Mouse (Mus musculus): Measurements from ENCODE around the gene Asic1.
"Not testable (repeated sequence)": the region's sequence is repeated elsewhere in the genome, so short reads cannot be mapped to it uniquely, and the experiment has no call there.

Gene Asic1

DNA sequence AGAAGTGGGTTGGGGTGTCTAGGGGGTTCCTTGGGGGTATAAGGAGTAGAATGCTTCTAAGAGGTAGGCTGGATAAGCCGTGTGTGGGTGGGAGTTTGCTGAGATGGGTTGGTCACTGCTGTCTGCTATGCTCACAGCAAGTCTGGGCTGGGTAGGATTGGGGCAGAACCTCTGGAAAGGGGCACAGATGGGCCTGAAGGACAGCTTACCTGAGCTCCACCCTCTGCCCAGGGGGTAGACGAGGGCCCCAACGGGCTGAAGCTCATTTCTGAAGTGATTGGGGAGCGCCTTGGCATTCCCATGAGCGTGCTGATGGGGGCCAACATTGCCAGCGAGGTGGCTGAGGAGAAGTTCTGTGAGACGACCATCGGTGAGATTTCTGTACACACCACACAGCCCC lies 49.7 kb downstream of the Asic1 start:
- DNase-seq (ENCODE audit: low read depth, low spot score) = no peak

DNA sequence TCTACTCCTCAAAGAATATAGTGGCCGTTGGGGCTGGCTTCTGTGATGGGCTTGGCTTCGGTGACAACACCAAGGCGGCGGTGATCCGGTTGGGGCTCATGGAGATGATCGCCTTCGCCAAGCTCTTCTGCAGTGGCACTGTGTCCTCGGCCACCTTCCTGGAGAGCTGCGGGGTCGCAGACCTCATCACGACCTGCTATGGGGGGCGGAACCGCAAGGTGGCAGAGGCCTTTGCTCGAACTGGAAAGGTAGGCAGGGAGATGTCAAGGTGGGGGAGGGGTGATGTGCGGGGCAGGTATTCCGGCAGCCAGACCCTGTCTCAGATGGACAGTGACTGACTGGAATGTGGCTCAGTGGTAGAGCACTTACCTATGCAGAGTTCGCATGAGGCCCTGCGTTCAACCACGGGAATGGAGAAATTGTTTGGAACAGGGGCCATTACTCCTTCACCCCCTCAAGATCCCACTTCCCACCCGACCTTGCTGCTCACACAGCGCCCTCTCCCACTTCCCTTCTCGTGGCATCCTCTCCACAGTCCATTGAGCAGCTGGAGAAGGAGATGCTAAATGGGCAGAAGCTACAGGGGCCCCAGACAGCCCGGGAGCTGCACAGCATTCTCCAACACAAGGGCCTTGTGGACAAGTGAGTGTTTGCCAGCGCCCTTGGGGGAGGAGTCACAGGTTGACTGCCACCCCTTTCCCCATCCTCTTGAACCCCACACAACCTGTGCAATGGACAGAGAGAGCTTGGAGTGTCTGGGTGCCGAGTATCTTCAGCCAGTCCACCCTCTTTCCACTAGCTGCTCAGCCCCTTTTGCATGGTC lies 52.0 kb downstream of the Asic1 start:
- DNase-seq (ENCODE audit: low read depth, low spot score) = no peak

DNA sequence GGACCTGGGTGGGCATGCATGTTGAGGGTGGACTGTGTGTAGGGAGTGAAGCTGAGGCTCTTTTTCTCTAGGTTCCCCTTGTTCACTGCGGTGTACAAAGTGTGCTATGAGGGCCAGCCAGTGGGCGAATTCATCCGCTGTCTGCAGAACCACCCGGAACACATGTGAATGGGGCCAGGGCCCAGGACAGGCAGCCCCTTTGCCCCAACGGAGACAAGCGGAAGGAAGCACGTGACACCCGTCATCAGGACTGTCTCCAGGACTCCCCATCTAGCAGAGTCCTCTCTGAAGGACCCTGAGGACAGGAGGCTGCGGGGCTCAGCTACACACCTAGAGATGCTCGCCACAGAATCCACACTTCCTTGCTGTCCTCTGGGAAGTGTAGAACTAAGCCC lies 52.9 kb downstream of the Asic1 start:
- no peak for DNase-seq (ENCODE audit: low read depth, low spot score)

DNA sequence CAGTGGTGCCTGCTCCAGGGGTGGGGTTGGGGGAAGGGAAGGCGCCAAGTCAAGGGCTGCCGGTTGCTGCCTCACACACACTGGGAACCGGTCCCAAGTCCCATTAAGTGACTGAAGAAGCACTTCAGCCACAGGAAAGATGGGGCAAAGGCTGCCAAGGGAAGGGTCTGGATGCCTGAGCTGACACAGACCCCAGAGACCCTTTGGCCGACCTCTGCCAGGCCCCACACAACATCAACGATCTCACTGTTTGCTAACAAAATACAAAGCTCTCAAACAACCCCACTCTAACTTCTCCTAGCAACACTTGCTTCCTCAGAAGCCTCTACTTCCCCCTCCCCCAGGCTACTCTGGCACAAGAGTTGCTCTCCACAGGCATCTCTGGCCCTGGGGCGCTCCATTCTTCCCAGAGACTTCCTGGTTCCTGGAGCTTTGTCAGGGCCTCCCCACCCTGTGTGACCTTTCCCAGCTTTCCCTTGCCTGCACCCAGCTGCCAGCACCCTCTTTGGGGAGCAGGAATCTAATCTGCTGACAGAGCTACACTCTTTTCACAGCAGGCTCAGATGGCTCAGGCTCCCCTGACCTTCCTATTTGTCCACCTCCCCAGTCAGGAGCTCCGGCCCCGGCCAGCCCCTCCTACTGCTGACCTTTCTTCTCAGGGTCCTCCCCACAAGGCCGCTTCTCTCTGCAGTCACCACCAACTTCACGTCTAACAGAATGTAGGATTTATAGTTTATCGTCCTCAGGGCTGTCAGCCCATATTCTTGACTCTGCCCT lies 53.5 kb downstream of the Asic1 start:
- no peak for DNase-seq (ENCODE audit: low read depth, low spot score)

DNA sequence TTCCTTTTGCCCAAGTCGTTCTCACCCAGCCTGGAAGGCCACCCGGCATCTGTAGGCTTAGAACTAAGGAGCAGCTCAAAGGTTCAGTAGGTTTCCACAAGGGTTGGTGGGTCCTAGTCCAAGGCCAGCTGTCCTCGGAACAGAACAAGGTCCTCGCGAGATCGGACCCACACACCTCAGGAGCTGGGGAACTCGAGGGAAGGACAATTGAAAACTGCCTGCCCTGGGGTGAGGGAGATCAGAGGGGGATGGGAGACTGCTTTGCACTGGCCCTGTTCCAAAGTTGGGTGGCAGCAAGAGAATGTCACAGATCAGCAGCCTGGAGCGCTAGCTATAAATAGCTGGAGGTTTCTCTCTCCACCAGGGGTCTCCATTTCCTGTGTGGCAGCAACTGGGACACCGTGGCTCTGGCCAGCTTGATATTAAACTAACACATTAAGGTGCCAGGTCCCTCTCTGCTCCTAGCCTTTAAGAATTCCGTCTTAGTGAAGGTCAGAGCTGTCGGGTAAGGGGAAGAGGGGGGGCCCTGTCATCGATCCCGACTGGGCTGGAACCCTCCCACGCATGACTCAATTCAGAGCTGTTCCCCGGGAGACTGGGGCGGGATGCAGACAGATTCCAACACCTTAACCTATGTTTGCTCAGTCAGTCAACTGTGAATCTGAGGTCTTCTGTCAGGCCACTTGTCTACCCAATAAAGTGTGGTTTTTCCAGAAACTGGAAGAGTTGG lies 54.3 kb downstream of the Asic1 start:
- peak; percentile 43 for DNase-seq (ENCODE audit: low read depth, low spot score)

DNA sequence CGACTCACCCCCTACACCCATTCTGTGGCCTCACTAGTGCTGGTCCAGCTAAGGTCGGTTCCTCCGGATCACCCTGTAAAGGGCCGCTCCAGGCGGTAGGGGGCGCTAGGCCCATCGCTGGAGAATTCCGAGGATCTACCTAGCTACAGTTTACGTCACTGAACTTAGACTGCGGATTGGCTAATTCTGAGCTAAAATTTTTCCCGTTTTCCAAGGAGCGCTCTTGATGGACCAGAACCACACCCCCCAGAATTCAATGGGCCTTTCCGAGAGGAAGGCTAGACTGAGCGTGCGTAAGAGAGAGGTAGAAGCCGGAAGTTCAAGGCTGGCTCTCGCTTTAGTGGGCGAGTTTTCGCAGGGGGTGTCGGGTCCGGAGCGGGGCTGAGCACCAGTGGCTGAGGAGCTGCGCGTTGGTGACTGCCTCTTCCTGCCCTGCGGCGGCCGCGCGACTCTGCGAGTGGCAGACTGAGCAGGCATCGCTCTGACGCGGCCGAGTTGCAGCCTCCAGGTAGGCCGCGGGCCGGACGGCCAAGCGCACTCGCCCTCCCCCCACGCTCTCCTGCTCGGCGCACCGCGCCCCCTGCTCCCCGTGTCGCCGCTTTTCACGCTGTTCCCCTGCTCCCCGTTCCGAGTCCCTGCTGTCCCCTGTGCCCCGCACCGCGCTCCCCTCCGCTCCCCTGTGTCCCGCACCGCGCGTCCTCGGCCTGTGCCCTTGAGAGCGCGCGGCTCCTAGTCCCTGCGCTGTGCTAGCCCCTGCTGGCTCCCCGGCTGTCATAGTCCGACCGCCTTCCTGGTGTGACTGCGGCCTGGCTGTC lies 55.4 kb downstream of the Asic1 start, which contains the start of gene Cox14:
Gene Cox14 (plus strand): TSS at position 278 of the 815 bp plus-strand sequence.
- peak; percentile 97 for DNase-seq (ENCODE audit: low read depth, low spot score)

DNA sequence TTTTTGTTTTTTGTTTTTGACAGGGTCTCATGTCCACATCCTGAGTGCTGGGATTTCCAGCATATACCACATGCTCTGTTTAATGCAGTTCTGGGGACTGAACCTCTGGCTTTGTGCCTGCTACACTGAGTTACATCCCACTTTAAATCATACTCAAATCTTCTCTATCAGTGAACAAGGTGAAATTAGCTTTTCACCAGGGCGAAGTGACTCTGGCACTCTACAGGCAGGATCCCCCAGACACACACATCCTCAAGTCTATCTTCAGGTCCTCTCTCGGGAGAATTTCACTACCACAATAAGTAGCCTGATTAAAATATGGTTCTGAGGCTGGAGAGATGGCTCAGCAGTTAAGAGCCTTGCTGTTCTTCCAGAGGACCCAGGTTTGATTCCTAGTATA lies 56.4 kb downstream of the Asic1 start:
- DNase-seq (ENCODE audit: low read depth, low spot score) = no peak

DNA sequence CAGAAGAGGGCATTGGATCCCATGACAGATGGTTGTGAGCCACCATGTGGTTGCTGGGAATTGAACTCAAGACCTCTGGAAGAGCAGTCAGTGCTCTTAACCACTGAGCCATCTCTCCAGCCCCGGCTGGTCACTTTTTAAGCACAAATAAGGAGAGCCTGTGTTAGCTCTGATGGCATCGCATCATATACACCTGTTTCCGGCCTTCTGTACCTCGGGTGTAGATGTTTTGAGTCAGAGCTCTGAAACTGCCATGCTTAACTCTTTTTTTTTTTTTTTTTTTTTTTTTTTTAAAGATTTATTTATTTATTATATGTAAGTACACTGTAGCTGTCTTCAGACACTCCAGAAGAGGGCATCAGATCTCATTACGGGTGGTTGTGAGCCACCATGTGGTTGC lies 56.9 kb downstream of the Asic1 start:
- not testable (repeated sequence) for DNase-seq (ENCODE audit: low read depth, low spot score)

DNA sequence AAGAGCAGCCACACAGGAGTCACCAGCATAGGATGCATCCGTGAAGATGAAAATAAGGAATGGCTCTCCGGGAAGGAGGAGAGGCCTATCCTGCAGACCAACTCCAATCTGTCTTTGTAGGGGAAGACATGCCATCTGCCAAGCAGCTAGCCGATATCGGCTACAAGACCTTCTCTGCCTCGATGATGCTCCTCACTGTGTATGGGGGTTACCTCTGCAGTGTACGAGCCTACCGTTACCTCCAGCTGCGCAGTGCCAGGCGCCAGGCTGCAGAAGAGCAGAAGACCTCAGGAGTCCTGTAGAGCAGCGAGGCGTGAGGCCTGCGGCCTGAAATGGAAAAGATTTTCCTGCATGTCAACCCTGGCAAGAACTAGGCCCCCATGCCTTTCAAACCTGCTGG lies 57.4 kb downstream of the Asic1 start:
- DNase-seq (ENCODE audit: low read depth, low spot score) = no peak

DNA sequence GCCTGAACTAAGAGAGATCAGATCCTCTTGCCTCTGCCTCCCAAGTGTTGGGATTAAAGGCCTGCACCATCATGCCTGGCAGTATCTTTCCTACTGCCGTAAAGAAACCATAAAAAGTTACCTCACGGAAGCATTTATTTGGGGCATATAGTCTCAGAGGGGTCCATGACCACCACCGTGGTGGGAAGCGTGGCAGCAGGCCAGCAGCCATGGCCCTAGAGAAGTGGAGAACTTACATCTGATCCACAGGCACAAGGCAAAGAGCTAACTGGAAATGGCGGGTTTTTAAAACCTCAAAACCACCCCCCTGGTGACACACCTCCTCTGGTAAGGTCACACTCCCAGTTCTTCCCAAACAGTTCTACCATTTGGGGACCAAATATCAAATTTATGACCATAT lies 58.0 kb downstream of the Asic1 start:
- no peak for DNase-seq (ENCODE audit: low read depth, low spot score)

DNA sequence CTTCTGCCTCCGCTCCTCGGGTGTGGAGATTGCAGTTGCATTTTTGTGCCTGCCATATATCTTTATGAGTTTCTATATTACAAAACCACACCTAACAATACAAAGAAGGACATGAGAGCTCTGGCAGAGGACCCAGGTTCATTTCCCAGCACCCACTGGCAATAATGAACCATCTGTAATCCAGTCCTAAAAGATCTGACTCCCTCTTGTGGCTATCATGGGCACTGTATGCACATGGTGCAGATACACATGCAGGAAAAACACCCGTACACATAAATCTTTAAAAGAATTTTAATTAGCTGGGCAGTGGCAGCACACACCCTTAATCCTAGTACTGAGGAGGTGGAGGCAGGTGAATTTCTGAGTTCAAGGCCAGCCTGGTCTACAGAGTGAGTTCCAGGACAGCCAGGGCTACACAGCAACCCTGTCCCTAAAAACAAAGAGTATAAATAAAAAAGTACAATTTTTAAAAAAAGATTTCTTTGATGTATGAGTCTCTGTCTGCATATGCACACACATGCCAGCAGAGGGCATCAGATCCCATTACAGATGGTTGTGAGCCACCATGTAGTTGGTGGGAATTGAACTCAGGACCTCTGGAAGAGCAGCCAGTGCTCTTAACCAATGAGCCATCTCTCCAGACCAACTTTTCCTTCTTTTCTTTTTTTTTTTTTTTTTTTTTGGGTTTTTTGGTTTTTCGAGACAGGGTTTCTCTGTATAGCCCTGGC lies 59.1 kb downstream of the Asic1 start:
- no peak for DNase-seq (ENCODE audit: low read depth, low spot score)

DNA sequence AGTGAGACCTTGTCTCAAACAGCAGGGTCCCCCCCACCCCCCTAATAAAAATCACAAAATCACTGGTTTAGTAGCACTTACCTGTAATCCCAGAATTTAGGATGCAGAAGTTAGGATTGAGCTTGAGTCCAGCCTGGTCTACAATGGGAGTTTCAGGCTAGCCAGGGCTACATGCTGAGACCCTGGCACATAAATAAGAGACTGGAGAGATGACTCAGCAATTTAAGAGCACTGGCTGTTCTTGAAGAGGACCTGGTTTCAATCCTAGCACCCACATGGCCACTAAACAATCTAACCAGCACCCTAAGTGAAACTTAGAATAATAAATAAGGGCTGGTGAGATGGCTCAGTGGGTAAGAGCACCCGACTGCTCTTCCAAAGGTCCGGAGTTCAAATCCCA lies 61.0 kb downstream of the Asic1 start:
- no peak for DNase-seq (ENCODE audit: low read depth, low spot score)

DNA sequence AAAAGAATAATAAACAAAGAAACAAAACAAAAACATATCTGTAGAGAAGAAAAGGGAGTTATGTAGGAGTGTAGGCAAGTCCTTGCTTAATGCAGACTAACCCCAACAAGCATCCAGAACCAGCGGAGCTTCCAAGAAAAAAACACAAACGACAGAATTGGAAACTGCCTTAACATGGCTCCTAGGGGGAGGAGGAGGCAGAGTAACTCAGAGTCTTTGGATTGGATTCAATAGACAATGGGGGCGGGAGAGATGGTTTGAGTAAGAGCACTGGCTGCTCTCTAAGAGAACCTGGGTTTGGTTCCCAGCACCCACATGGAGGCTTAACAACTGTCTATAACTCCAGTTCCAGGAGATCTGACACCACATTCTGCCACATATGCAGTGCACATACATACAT lies 61.5 kb downstream of the Asic1 start:
- no peak for DNase-seq (ENCODE audit: low read depth, low spot score)

DNA sequence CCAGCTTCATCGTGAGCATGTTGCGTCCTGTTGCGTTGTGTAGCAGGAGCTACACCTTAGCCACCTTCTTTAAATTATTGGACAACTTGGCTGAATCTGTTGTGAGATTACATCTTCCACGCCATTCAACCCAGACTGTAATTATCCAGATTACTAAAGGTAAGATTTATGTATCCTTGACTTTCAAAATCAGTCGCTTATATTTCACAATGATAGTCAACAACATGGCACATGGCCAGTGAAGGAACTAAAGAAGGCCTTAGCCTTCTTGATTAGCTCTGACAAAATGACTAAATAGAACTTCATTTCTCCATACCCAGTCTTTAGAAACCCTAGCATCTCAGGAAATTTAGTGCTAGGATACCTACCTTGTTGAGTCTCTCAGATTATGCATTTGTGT lies 63.0 kb downstream of the Asic1 start:
- no peak for DNase-seq (ENCODE audit: low read depth, low spot score)

DNA sequence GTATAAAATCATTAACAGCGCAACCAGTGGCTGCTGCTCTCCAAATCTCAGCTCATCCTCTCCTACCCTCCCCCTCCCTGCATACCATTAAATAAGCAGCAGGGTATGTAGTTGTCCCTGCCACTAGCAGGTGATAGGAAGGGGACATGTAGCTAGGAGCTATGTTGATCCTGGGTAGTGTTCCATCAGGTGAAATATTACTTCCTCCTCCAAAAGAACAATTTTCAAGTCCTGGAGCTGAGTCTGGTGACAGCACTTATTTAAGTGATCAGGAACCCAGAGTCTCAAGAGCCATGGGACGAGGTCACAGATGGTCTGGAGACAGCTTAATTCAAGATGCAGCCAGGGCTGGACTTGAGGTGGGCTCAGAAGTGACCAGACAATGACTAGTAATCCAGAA lies 65.5 kb downstream of the Asic1 start:
- no peak for DNase-seq (ENCODE audit: low read depth, low spot score)

DNA sequence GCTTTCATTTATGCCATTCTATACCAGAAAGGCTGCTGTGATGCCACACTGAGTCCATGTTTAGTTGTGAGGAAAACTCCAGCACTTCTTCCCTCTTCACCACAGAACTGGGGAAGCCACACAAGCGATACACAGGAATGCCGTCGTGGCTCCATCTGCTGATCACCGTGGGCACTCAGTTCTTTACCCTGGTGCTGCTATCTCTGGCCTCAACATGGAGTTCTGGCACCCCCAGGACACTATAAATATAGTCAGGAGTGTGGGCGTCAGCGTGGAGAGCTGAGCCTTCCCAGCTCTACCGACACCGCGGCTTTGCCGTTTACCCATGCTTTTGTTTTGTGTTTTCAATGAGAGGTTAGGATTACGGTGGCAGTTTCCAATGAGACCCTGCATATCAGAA lies 66.5 kb downstream of the Asic1 start:
- DNase-seq (ENCODE audit: low read depth, low spot score) = no peak

DNA sequence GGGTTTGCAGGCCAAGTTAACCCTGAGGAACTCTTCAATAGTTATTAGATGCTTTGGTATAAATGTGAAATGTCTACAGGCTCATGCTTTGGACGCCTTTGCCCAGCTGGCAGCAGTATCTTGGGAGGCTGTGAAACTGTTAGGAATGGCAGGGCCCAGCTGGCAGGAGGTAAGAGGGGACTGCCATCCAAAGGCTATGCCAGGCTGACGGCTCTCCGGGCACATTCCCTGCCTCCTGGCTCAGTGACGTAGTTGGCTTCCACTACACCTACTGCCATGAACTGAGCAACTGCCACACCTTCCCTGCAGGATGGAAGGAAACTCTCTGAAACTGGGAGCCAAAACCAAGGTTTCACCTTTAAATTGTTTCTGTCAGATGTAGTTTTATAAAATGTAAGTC lies 70.1 kb downstream of the Asic1 start:
- no peak for DNase-seq (ENCODE audit: low read depth, low spot score)

Data from WW6 (cell line).